Mouse (Mus musculus): ENCODE measurements around the gene Cfap43. TPM values are rescaled to one million over a fixed set of nuclear protein-coding genes. Genes with fewer than 3 reads are reported as not detected.
"Not testable (repeated sequence)": the region's sequence is repeated elsewhere in the genome, so short reads cannot be mapped to it uniquely, and the experiment has no call there.

Gene Cfap43
- polyA plus RNA-seq, 1 experiment, result 0.02 TPM

DNA sequence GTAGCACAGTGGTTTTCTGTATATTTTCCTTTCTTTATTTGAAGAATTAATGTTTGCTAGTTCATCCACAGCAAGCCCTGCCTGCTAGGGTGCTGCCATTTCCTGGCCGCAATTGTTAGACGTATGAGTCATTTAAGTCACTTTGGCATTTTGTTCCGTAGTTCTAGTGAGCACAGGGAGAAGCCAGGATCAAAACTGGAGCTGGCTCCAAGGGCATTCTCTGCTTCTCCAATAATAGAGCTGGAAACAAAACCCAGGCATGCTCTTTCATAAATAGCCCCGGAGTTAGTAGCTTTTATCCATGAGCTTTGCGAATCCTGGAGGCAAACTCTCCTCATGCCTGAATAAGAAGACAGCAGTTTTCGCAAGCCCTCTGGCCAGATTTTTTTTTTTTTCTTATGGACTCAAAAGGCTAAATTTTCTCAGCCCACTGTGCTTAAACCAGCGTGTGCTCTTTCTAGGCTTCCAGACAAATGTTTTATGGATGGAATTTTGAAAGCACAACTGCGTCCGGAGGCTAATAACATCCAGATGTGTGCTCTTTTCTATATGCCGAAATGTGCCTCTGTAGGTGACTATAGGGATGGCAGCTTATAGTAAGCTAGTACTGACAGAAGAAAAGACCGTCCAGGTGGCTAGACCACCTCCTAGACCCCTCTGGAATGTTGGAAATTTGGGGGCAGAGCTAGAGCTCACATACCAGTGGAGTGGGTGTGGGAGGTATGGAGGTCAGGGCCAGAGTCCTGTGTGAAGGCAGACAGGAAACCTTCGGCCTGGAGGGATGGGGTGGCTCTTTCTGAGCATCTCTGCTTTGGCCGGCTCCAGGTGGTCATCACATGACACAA is 64.9 kb downstream of the Cfap43 start:
- Histone ChIP-seq H3K79me2 (ENCODE audit: control insufficient read depth, insufficient read depth) (peaks cover 16% of the 10 kb centered on the region), H3ac (ENCODE audit: control insufficient read depth, insufficient read length) (peak overlapping the region; percentile 29), H3K27me3 (ENCODE audit: control insufficient read depth, insufficient read depth, insufficient read length) (no peaks in the 10 kb centered on the region), H3K4me3 (peak overlapping the region; percentile 68), H3K4me2 (ENCODE audit: low read depth) (peak overlapping the region; percentile 92), H3K36me3 (ENCODE audit: control insufficient read depth, insufficient read depth) (peaks cover 10% of the 10 kb centered on the region)
- TF ChIP-seq TCF3 (IDR thresholded peaks at IDR 0.05; ENCODE audit: insufficient read length, low read depth), result no peak

DNA sequence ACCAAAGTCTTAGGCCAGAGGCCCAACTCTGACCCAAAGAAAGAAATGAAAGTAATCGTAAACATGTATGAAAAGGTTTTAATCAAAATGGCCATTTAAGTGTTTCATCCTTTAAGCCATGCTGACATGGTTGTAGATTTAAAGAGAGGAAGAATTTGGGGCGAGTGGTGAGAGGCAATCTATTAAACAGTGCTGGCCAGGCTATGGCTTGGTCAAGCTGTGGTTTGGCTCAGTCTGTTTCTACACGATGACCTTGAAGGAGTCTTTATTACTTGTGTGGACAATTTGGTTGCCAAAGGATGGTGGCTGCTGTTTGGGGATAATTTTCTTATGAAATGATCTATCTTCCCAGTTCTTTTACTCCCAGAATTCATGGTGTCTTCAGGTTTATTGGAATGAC is 66.0 kb downstream of the Cfap43 start:
- TF ChIP-seq MYOG (IDR thresholded peaks at IDR 0.05; ENCODE audit: control insufficient read depth in 1 of 3, insufficient read depth in 1 of 3, insufficient read length in 2 of 3, low read depth in 2 of 3) (no peak), POLR2A (IDR thresholded peaks at IDR 0.05; ENCODE audit: insufficient read length, low read depth) (no peak), MAX (IDR thresholded peaks at IDR 0.05; ENCODE audit: low read depth) (no peak), USF1 (IDR thresholded peaks at IDR 0.05; ENCODE audit: low read depth) (no peak), SRF (IDR thresholded peaks at IDR 0.05; ENCODE audit: control insufficient read depth, insufficient read length, low read depth) (no peak)
- H3K79me2 ChIP-seq (ENCODE audit: control insufficient read depth, insufficient read depth), result peaks cover 16% of the 10 kb centered on the region
- no peak overlapping the region for H3ac ChIP-seq (ENCODE audit: control insufficient read depth, insufficient read length)

DNA sequence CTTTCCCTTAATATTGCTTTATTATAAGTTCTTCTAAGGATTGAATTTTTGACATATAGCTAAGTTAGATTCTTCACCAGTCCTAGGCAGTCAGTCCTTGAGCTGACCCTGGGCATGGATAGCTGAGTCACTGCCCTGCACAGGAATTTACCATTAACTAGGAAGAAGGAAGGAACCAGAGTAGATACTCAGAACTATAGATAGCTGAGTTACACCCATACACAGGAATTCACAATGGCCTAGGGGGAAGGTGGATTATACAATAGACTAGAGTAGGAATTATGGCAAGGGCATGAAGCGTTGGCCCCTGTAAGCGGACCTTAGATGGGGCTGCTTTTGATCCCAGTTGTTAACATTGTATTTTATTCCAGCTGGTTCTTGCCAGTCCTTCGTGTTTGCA is 67.0 kb downstream of the Cfap43 start:
- not testable (repeated sequence) for H3K36me3 ChIP-seq (ENCODE audit: control insufficient read depth, insufficient read depth); H3K4me3 ChIP-seq; H3K27me3 ChIP-seq (ENCODE audit: control insufficient read depth, insufficient read depth, insufficient read length); H3ac ChIP-seq (ENCODE audit: control insufficient read depth, insufficient read length)
- H3K79me2 ChIP-seq (ENCODE audit: control insufficient read depth, insufficient read depth), result peaks cover 16% of the 10 kb centered on the region
- H3K4me2 ChIP-seq (ENCODE audit: low read depth), result peak overlapping the region; percentile 6

More for the DNA sequence above, 66.0 kb downstream of the Cfap43 start:
- Histone ChIP-seq H3K27me3 (ENCODE audit: control insufficient read depth, insufficient read depth, insufficient read length) (no peaks in the 10 kb centered on the region), H3K4me2 (ENCODE audit: low read depth) (no peak overlapping the region), H3K4me3 (no peak overlapping the region), H3K36me3 (ENCODE audit: control insufficient read depth, insufficient read depth) (peaks cover 4% of the 10 kb centered on the region)

DNA sequence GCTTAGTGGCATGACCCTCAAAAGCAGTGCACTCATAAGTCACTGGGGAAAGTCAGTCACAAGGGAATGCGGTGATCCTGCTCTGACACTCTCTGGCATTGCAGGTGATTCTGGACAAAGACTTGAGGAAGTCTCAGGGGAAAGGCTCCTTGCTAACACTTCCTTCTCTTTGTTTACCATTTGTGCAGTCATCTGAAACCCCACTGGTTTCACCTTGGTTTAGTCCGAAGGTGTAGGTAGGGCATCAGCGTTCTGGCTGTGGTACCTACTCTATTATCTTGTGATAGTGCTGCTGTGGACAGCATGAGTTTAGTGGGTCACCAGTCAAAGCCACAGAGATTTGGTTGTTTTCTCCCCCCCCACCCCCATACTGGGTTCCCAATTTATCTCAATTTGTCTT is 69.4 kb downstream of the Cfap43 start:
- Histone ChIP-seq H3ac (ENCODE audit: control insufficient read depth, insufficient read length) (no peak overlapping the region), H3K79me2 (ENCODE audit: control insufficient read depth, insufficient read depth) (no peaks in the 10 kb centered on the region), H3K4me2 (ENCODE audit: low read depth) (no peak overlapping the region), H3K4me3 (no peak overlapping the region), H3K36me3 (ENCODE audit: control insufficient read depth, insufficient read depth) (no peaks in the 10 kb centered on the region), H3K27me3 (ENCODE audit: control insufficient read depth, insufficient read depth, insufficient read length) (no peaks in the 10 kb centered on the region)
- TF ChIP-seq CEBPB (IDR thresholded peaks at IDR 0.05; ENCODE audit: insufficient read depth, poor library complexity, severe bottlenecking), result no peak
- TF ChIP-seq POLR2A (IDR thresholded peaks at IDR 0.05; ENCODE audit: insufficient read length, low read depth), result no peak
- TF ChIP-seq USF1 (IDR thresholded peaks at IDR 0.05; ENCODE audit: low read depth), result no peak
- no peak for TF ChIP-seq TCF3 (IDR thresholded peaks at IDR 0.05; ENCODE audit: insufficient read length, low read depth)
- no peak for TF ChIP-seq MYOG (IDR thresholded peaks at IDR 0.05; ENCODE audit: control insufficient read depth in 1 of 3, insufficient read depth in 1 of 3, insufficient read length in 2 of 3, low read depth in 2 of 3)
- TF ChIP-seq POLR2AphosphoS2 (IDR thresholded peaks at IDR 0.05; ENCODE audit: insufficient read length, low read depth), result no peak
- TF ChIP-seq MYOD1 (IDR thresholded peaks at IDR 0.05; ENCODE audit: control insufficient read depth in 1 of 3, insufficient read length in 2 of 3, low read depth in 2 of 3), result no peak
- TF ChIP-seq TCF12 (IDR thresholded peaks at IDR 0.05; ENCODE audit: insufficient read depth, poor library complexity, severe bottlenecking), result no peak
- no peak for TF ChIP-seq REST (IDR thresholded peaks at IDR 0.05; ENCODE audit: insufficient read depth, insufficient read length)
- no peak for TF ChIP-seq SRF (IDR thresholded peaks at IDR 0.05; ENCODE audit: control insufficient read depth, insufficient read length, low read depth)
- TF ChIP-seq E2F4 (IDR thresholded peaks at IDR 0.05; ENCODE audit: insufficient read depth), result no peak
- no peak for TF ChIP-seq MAX (IDR thresholded peaks at IDR 0.05; ENCODE audit: low read depth)

DNA sequence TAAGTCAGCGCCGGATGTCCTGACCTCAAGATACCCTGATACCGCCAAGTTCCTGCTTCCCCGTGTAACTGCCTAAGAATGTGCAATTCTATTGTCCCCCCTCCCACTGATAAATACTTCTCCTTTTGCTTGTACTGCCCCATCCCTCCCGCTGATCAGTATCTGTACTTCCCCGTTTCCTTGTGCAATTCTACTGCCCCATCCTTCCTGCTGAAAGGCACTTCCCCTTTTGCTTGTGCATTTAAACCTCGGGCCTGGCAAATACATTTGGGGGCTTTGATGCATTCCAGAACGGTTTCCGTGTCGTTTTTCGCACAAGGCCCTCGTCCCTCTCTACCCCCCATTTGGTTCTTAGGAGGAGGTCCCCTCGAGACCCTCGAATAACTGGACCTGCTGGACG is 77.9 kb downstream of the Cfap43 start:
- H3K4me3 ChIP-seq; H3K36me3 ChIP-seq (ENCODE audit: control insufficient read depth, insufficient read depth); H3K79me2 ChIP-seq (ENCODE audit: control insufficient read depth, insufficient read depth); H3ac ChIP-seq (ENCODE audit: control insufficient read depth, insufficient read length); H3K27me3 ChIP-seq (ENCODE audit: control insufficient read depth, insufficient read depth, insufficient read length); H3K4me2 ChIP-seq (ENCODE audit: low read depth): not testable (repeated sequence)

DNA sequence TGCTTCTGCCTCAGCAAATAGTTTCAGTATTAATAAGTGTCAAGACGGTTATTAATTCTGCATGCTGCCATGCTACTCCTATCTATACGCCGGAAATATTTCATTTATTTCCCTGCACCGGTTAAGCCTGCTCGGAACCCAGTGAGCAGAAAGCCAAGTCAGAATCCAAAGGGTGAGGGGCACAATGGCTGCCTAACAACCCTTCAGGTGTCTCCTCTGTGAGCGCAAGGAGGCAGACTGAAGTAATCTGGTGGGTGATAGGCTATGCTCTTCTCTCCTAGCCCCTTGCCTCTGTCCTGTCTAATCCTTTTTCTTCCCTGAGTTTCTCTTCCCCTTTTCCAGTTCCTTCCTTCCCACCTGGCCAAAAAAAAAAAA is 81.6 kb downstream of the Cfap43 start:
- H3ac ChIP-seq (ENCODE audit: control insufficient read depth, insufficient read length), result no peak overlapping the region
- H3K36me3 ChIP-seq (ENCODE audit: control insufficient read depth, insufficient read depth), result no peaks in the 10 kb centered on the region
- TF ChIP-seq REST (IDR thresholded peaks at IDR 0.05; ENCODE audit: insufficient read depth, insufficient read length) (no peak), CEBPB (IDR thresholded peaks at IDR 0.05; ENCODE audit: insufficient read depth, poor library complexity, severe bottlenecking) (no peak), USF1 (IDR thresholded peaks at IDR 0.05; ENCODE audit: low read depth) (no peak), SRF (IDR thresholded peaks at IDR 0.05; ENCODE audit: control insufficient read depth, insufficient read length, low read depth) (no peak), MYOD1 (IDR thresholded peaks at IDR 0.05; ENCODE audit: control insufficient read depth in 1 of 3, insufficient read length in 2 of 3, low read depth in 2 of 3) (no peak), POLR2A (IDR thresholded peaks at IDR 0.05; ENCODE audit: insufficient read length, low read depth) (no peak)
- peak overlapping the region; percentile 82 for H3K4me2 ChIP-seq (ENCODE audit: low read depth)
- H3K4me3 ChIP-seq, result no peak overlapping the region
- no peaks in the 10 kb centered on the region for H3K79me2 ChIP-seq (ENCODE audit: control insufficient read depth, insufficient read depth)
- H3K27me3 ChIP-seq (ENCODE audit: control insufficient read depth, insufficient read depth, insufficient read length), result no peaks in the 10 kb centered on the region
